Mouse (Mus musculus) spleen, postnatal 4 days (tissue): ENCODE results near the gene A730049H05Rik.

ENCODE experiments used
- DNase-seq, 2 experiments: peaks; one replicate each; pipeline ENCODE4 v3.0.0; 2022; ENCODE audit warnings: low spot score in 2 of 2

Gene A730049H05Rik

DNA sequence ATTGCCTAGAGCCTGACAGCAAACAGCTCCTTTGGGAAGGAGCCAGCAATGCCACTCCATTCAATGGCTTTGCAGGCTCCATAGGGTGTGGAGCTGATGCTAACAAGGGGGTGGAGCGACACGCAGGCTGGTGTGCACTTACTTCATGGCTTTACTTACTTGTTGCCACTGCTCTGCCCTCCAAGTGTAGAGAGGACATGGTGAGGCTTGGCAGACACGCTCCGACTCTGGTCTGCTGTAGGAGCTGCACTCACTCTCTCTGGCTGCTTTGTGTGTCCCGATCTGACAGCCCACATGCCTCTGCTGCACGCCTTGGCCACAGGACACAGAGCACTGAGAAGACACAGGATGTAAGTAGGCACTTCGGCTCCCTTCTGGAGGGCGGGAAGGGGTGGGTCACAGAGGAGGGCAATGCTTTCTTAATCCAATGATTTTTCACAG is at the start of gene A730049H05Rik:
A730049H05Rik (plus strand) TSS at position 168 of the 441 bp plus-strand sequence.
- DNase-seq, result no peak

GRCm38 (mm10) chr6:92776356-92776755 is 39.9 kb upstream of the A730049H05Rik start:
- DNase-seq, result no peak

DNA sequence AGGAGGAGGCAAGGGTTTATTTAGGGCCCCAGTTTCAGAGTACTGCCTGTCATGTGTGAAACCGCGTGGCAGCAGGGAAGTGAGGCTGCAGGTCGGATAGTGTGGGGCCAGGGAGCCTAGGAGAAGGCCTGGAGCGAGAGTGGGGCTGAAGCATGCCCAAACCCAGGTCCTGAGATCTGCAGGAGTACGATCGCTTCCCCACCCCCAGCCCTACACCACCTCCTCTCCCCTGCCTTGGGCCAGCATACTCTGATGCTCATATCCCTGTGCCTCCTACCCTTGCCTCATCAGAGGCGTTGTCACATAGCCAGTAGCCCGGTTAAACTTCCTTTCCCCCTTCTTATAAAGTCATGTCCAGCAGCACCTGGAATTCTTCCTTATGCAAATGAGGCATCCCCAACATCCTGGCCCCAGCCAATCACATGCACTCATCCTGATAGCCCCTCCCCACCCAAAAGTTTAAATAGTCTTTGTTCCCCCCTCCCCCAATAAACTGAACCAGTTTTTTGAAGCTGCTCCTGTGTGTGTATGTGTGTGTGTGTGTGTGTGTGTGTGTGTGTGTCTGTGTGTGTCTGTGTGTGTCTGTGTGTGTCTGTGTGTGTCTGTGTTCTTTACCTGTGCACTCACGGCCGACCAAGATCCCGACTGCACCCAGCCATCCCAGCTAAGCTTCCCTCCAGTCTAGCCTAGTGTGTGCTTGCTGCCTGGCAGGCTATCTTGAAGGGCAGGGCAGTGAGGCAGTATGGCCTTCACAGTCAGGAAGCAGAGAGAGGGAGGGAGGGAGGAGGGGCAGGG is 36.9 kb upstream of the A730049H05Rik start:
- no peak for DNase-seq

DNA sequence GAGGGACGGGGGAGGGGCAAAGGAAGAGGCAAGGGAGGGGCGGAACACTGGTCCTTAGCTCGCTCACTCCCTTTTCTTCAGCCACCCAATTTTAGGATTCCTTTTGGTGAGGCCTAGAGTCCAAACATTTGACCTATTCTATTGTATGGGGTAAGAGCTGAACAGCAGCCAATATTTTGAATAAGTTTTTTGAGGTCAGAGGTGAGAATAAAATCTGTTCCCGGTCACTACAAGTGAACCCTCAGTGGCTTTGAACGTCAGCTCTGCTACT is 36.4 kb upstream of the A730049H05Rik start:
- DNase-seq, result no peak

DNA sequence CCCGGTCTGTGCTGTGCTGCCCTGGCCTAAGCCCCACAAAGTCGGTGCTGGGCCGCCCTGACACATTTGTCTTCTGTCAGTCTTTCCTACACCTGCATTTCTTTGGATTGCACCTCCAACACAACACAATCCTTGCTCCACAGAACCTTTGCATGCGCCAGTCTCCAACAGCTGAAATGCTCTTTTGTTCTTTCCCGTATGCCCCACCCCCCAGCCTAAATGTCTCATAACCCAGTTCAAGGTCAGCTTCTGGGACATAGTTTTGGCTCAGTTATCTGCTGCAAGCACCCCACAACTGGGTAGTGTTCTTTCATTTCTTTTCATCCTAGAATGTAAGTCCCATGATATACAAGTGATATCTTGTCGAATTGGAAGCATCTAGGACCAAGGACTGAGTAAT is 34.8 kb upstream of the A730049H05Rik start:
- no peak for DNase-seq

DNA sequence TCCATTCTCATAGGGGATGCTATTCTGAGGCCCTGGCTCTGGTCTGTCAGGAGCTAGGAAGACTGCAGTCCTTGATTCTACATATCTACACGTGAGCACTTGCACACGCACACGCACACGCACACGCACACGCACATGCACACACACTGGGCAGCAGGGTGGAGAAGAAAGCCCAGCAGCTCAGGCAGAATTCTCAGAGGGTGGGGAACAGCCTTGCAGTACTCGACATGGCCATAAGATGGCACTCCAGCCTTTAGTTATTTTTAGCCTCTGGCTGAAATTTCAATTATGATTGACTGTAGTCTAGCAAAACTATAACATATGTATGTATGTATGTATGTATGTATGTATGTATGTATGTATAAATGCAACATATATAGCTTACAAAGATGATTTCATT is 31.5 kb upstream of the A730049H05Rik start:
- DNase-seq, result no peak

DNA sequence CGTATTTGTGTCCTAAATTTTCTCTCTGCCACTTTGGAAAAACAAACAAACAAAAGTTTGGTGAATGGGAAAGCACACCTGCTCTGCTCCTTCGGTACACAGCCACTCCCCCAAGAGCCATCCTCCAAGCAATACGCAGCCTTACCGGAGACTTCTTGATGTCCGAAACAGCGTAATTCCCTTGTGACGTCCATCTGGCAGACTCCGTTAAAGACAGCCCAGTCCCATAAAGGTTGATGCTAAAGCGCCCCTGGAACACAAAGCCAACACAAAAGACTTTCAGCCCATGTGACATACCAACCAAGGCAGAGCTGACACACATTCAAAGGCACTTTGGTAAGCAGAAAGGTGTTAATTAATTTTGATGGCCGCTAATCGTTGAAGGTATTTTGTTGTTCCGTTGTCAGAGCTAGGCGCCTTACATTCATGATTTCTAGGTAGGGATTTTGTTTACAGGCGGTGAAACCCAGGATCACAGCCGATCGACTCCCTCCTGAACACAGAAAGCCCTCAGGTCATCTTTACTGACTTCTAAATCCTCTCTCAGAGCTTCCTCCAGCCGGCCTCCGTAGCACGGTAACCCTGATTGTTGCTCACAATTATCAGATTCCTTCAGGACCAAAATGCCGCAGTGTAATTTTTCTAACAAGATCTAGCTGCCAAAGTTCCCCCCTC is 29.4 kb upstream of the A730049H05Rik start:
- no peak for DNase-seq

GRCm38 (mm10) chr6:92787376-92787712 is 28.9 kb upstream of the A730049H05Rik start:
- peak; percentile 36 to 75 for DNase-seq

- no peak for DNase-seq
Measured at GRCm38 (mm10) chr6:92793804-92794203, 22.5 kb upstream of the A730049H05Rik start.

- no peak for DNase-seq
Measured at GRCm38 (mm10) chr6:92801462-92801861, 14.8 kb upstream of the A730049H05Rik start.

- no peak for DNase-seq
Measured at GRCm38 (mm10) chr6:92802421-92802820, 13.9 kb upstream of the A730049H05Rik start.

GRCm38 (mm10) chr6:92803213-92803612 is 13.1 kb upstream of the A730049H05Rik start:
- DNase-seq, result no peak

DNA sequence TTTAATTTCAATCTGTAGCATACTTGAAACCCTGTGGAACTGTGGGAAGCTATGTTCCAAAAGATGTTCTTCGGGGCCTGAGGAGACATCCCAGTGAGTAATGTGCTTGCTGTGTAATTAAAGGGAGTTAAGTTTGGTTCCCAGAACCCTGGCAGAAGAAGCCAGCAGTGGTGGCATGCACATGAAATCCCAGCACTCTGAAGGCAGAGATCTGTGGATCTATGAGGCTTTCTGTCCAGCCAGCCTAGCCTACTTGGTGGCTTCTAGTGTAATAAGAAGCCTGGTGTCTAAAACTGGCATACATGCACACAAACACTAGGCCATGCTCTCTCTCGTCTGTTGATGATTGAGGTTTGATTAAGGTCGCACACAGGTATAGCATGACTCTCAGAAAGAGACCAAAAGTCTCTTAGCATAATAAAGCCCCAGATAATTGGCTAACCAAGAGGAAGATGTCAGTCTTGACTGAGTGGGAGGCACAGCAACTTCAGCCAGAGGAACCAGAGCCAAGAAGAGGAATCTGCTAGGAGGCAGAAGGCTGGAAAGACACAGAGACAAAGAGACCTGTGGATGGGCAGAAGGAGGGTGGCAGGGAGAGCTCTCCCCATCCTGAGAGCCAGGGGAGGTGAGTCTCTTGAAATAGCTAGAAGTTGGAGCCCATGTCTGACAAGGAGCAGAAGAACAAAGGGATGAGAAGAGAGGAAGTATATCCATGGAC is 11.9 kb upstream of the A730049H05Rik start:
- no peak for DNase-seq

- no peak for DNase-seq
Measured at GRCm38 (mm10) chr6:92809818-92810217, 6.5 kb upstream of the A730049H05Rik start.

DNA sequence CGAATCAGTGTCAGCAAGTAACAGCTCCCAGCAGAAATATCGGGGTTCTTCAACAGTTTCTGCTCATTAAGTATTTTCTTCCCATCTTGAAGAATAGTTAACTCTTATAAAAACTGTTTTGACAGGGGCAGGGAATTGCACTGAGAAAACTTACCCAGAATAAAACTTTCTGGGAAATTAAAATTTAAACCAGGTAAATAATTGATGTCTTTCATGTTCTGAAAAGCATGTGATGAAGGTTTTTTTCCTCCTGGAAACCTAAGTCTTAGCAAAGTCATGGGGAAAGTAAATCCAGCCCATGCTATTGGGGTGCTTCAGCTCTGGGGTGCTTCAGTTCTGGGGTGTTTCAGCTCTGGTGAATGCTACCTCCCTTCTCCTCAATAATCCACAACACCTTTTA is 5.7 kb upstream of the A730049H05Rik start:
- no peak for DNase-seq

- DNase-seq, result no peak
Measured at GRCm38 (mm10) chr6:92811566-92811965, 4.7 kb upstream of the A730049H05Rik start.

- no peak for DNase-seq
Measured at GRCm38 (mm10) chr6:92812702-92813370, 3.4 kb upstream of the A730049H05Rik start.

DNA sequence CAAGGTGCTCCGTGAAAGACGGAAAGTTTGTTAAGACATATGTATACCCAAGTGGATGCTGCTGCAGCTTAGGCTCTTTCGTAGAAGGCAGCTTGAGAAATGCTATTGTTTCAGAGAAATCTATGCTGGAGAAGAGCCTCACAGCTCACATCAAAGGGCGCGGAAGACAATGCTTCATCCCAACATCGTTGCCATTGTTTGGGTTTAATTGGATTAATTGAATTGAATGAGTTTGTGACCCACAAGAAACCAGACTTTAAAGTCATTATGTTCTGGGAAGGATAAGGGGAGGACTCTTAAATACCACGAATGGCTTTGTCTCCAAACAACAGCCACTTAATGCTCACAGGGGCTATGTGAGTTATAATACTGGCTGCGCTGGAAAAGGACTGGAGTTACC is 1.4 kb downstream of the A730049H05Rik start:
- no peak for DNase-seq

GRCm38 (mm10) chr6:92821606-92822005 is 5.3 kb downstream of the A730049H05Rik start:
- DNase-seq, result no peak

DNA sequence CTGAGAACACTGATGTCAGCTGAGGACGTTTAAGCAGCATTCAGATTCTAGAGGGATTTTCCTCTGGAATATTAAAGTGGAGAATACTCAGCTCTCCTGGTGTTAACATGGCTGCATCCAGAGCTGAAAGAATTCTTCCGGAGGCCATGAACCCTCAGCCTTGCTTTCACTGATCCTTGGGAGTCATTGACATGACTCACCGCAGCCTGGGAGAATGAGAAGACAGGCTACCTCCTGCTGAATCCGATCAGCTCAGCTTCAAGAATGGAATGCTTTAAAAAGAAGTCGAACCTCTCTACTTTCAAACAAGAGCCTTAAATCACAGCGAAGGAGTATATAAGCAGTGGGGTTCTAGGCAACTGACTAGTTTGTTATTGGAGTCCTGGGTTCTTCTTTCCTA is 5.7 kb downstream of the A730049H05Rik start:
- DNase-seq, result no peak

- DNase-seq, result no peak
Measured at GRCm38 (mm10) chr6:92823991-92824390, 7.7 kb downstream of the A730049H05Rik start.

- DNase-seq, result no peak
Measured at GRCm38 (mm10) chr6:92826561-92826960, 10.3 kb downstream of the A730049H05Rik start.
